Mouse (Mus musculus): Measurements from ENCODE around the gene Nxf1.
A peak's percentile ranks its signal among the peaks of the same experiment; 100 is the strongest.

The Nxf1 gene

GRCm38 (mm10) chr19:8819596-8820423 is 62.9 kb downstream of the Nxf1 start, which contains the start of gene Hnrnpul2:
TSS of gene Hnrnpul2 (plus strand) at chr19:8820010.
- peak; percentile 95 for DNase-seq (ENCODE audit: low spot score)
